Mouse (Mus musculus) ES-E14 (cell line): ENCODE measurements around the gene Tnfaip1. TPM values are rescaled to one million over a fixed set of nuclear protein-coding genes. Genes with fewer than 3 reads are reported as not detected.
A peak's percentile ranks its signal among the peaks of the same experiment; 100 is the strongest.

ENCODE experiments used
- DNase-seq: peaks from one replicate; pipeline ENCODE4 v3.0.0-alpha.2; 2013; ENCODE audit warnings: low read depth, low spot score
- H3K27ac ChIP-seq: 2 replicates; pipeline ENCODE4 v1.5.1; 2012; ENCODE audit warnings: low read depth, mild to moderate bottlenecking, low read length, moderate library complexity, mixed read lengths; ENCODE audit not compliant: poor library complexity, insufficient read depth, severe bottlenecking
- H3K36me3 ChIP-seq: 2 replicates; pipeline ENCODE4 v1.6.1; 2012; ENCODE audit warnings: mild to moderate bottlenecking, low read length, moderate library complexity, mixed read lengths; ENCODE audit not compliant: control insufficient read depth, poor library complexity, insufficient read depth, severe bottlenecking
- H3K4me1 ChIP-seq, 2 experiments: fragments of 150-350 bp in 1 of 2; sonication (generic) in 1 of 2; 2 replicates each; pipeline ENCODE4 v1.6.1; 2012; ENCODE audit warnings: low read length in 2 of 2, mild to moderate bottlenecking in 1 of 2, mixed read lengths in 1 of 2; ENCODE audit not compliant: control insufficient read depth in 2 of 2, insufficient read depth in 2 of 2, poor library complexity in 1 of 2
- H3K4me3 ChIP-seq, 2 experiments: fragments of 150-350 bp in 1 of 2; sonication (generic) in 1 of 2; 2 replicates each; pipeline ENCODE4 v1.5.1; 2012; ENCODE audit warnings: low read length in 2 of 2, low read depth in 1 of 2, mild to moderate bottlenecking in 1 of 2, mixed read lengths in 1 of 2; ENCODE audit not compliant: insufficient read depth in 1 of 2, poor library complexity in 1 of 2, severe bottlenecking in 1 of 2
- H3K9ac ChIP-seq: 2 replicates; pipeline ENCODE4 v1.6.1; 2012; ENCODE audit warnings: low read depth, mild to moderate bottlenecking, low read length, mixed read lengths; ENCODE audit not compliant: poor library complexity, insufficient read depth, severe bottlenecking
- H3K9me3 ChIP-seq: fragments of 150-350 bp; sonication (generic); 2 replicates; pipeline ENCODE4 v1.6.1; 2012; ENCODE audit warnings: low read depth, mild to moderate bottlenecking, low read length; ENCODE audit not compliant: control insufficient read depth, insufficient read depth
- CHD2 ChIP-seq: IDR thresholded peaks from 2 replicates; pipeline ENCODE4 v1.6.1; 2014; ENCODE audit warnings: mild to moderate bottlenecking, low read depth, low read length, inconsistent platforms
- HCFC1 ChIP-seq: IDR thresholded peaks from 2 replicates; pipeline ENCODE4 v1.6.1; 2012; ENCODE audit warnings: low read length, inconsistent platforms, borderline replicate concordance; ENCODE audit not compliant: insufficient read depth
- MAFK ChIP-seq: IDR thresholded peaks from 2 replicates; pipeline ENCODE4 v1.6.1; 2014; ENCODE audit warnings: mild to moderate bottlenecking, low read depth, low read length, inconsistent platforms; ENCODE audit not compliant: insufficient read depth
- ZC3H11A ChIP-seq: IDR thresholded peaks from 2 replicates; pipeline ENCODE4 v1.6.1; 2012; ENCODE audit warnings: low read depth, mild to moderate bottlenecking, inconsistent platforms, low read length, borderline replicate concordance
- ZNF384 ChIP-seq: IDR thresholded peaks from 2 replicates; pipeline ENCODE4 v1.6.1; 2012; ENCODE audit warnings: low read depth, low read length, inconsistent platforms
- in situ Hi-C, 2 experiments: fragments of 600-800 bp; cut with MboI; formaldehyde crosslinking; loops; one replicate each; pipeline ENCODE4 v1.15.1; 2025; ENCODE audit warnings: low sequenced_read_pairs in 2 of 2, inconsistent platforms in 1 of 2; ENCODE audit not compliant: unreplicated experiment in 2 of 2
- total RNA-seq: library from RNA; depleted of rRNA; stranded (reverse); fragments of 300-350 nt; gene quantifications from 2 replicates; pipeline ENCODE4 v1.2.3, GENCODE M21; 2012

The Tnfaip1 gene
- total RNA-seq, 1 experiment, result 28.3 TPM

GRCm38 (mm10) chr11:78545181-78545580 lies 9.0 kb upstream of the Tnfaip1 start:
- Histone ChIP-seq H3K4me3 (no peak overlapping the region), H3K36me3 (peaks cover 26% of the 10 kb centered on the region), H3K9me3 (no peaks in the 10 kb centered on the region), H3K9ac (no peak overlapping the region), H3K4me1 (peaks cover 7 to 9% of the 10 kb centered on the region in 2 experiments; a peak in 2 of 4 replicates), H3K27ac (0 out of 2 replicates have a peak overlapping the region, but pooled peaks have one; percentile 8)
- no peak for DNase-seq
- TF ChIP-seq HCFC1, result no peak
- no peak for TF ChIP-seq ZNF384
- no peak for TF ChIP-seq ZC3H11A
- no peak for TF ChIP-seq MAFK
- no peak for TF ChIP-seq CHD2
- in situ Hi-C loops, result no loop called here

DNA sequence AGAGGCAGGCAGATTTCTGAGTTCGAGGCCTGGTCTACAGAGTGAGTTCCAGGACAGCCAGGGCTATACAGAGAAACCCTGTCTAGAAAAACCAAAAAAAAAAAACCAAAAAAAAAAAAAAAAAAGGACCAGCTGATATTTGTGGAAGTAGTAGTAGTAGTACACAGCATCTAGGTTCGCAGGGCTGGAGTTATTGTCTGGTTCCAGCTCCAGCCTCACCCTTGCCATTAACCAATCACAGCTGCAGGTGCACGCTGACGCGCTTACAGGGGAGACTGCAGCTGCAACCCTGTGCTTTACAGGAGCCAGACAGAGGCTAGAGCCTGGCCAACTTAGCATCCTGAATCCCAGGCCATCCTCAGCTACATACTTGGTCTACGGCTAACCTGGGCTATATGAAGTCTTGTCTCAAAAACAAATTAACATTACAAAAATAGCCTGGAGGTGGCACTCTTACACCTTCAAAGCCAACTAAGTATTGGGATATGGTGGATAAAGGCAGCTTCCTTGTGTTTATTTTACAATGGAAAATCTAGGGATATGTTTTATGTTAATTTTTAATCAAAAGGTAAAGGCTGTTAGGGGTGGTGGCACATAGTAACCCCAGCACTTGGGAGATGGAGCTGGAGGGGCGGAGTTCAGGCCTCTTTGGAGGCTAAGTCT lies 8.4 kb upstream of the Tnfaip1 start:
- in situ Hi-C loops, result no loop called here
- peaks cover 26% of the 10 kb centered on the region for H3K36me3 ChIP-seq
- no peak overlapping the region for H3K4me3 ChIP-seq
- 0 out of 2 replicates have a peak overlapping the region, but pooled peaks have one; percentile 8 for H3K27ac ChIP-seq
- DNase-seq, result no peak
- no peak overlapping the region for H3K9ac ChIP-seq
- no peaks in the 10 kb centered on the region for H3K9me3 ChIP-seq
- TF ChIP-seq MAFK (no peak), HCFC1 (no peak), ZC3H11A (no peak), CHD2 (no peak)
- peaks cover 7 to 9% of the 10 kb centered on the region in 2 experiments; a peak in 2 of 4 replicates for H3K4me1 ChIP-seq

DNA sequence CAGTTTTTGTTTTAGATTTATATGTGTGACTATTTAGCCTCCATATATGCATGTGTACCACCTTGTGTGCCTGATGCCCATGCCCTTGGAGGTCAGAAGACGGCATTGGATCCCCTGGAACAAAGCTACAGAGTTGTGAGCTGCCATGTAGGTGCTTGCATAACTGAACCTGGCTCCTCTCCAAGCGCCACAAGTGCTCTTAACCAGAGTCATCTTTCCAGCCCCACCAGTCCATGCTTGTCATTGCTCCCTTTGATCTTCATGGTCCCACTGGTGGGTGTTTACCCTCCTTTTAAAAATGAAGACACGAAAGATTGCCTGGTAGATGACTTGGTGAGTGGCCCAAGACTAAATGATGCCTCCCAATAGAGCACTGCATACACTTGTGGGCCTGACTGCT lies 4.2 kb upstream of the Tnfaip1 start:
- H3K27ac ChIP-seq, result no peak overlapping the region
- H3K9ac ChIP-seq, result no peak overlapping the region
- no peak for DNase-seq
- in situ Hi-C loops, result no loop called here
- no peak overlapping the region for H3K4me3 ChIP-seq
- H3K4me1 ChIP-seq, result peaks cover 0 to 4% of the 10 kb centered on the region in 2 experiments; a peak in 1 of 4 replicates
- H3K36me3 ChIP-seq, result peaks cover 32% of the 10 kb centered on the region
- H3K9me3 ChIP-seq, result no peaks in the 10 kb centered on the region
- TF ChIP-seq MAFK (no peak), CHD2 (no peak), ZNF384 (no peak), ZC3H11A (no peak)

GRCm38 (mm10) chr11:78536690-78537084 lies 555 bp upstream of the Tnfaip1 start:
- DNase-seq, result no peak
- Histone ChIP-seq H3K36me3 (peaks cover 17% of the 10 kb centered on the region), H3K9ac (peak overlapping the region; percentile 87), H3K4me1 (0 out of 4 replicates have a peak, but pooled peaks cover 0 to 2% of the 10 kb centered on the region in 2 experiments), H3K27ac (no peak overlapping the region), H3K4me3 (peak overlapping the region; percentile 83), H3K9me3 (no peaks in the 10 kb centered on the region)
- no peak for TF ChIP-seq ZNF384
- in situ Hi-C loops, result no loop called here

- in situ Hi-C loops, result no loop called here
- Histone ChIP-seq H3K27ac (0 out of 2 replicates have a peak overlapping the region, but pooled peaks have one; percentile 25), H3K4me1 (0 out of 4 replicates have a peak, but pooled peaks cover 0 to 2% of the 10 kb centered on the region in 2 experiments), H3K4me3 (peak overlapping the region; percentile 83), H3K36me3 (peaks cover 9% of the 10 kb centered on the region), H3K9ac (peak overlapping the region; percentile 89), H3K9me3 (no peaks in the 10 kb centered on the region)
- TF ChIP-seq CHD2 (no peak), ZNF384 (no peak), ZC3H11A (no peak), HCFC1 (no peak), MAFK (no peak)
- DNase-seq, result peak; percentile 47
Observed at GRCm38 (mm10) chr11:78535376-78536079, 604 bp downstream of the Tnfaip1 start.
